8 mouse cellular contexts compared by ENCODE assay signal in genomic region chr4:132802171-132802637, GRCm38 (mm10). TPM values are rescaled to one million over a fixed set of nuclear protein-coding genes. Genes with fewer than 3 reads are reported as not detected.
DNase-seq lines count a peak whose midpoint lies in the region; ATAC-seq and TF ChIP-seq lines count a peak whose summit lies in the region.

No protein-coding gene starts in this region.

- H3K9ac ChIP-seq in intestine, embryonic 16.5 days (ENCODE audit: low read depth, low read length) = peak overlapping the region; percentile 2; the same call in 1 of the 2 replicates
- H3K9ac ChIP-seq in intestine, embryonic 15.5 days = no peak overlapping the region
- H3K9ac ChIP-seq in liver, embryonic 15.5 days = peak overlapping the region; percentile 34; the same call in 1 of the 2 replicates
- no peak overlapping the region for H3K9ac ChIP-seq in stomach, embryonic 15.5 days
- H3K9ac ChIP-seq in forebrain, embryonic 16.5 days (replicated peaks; ENCODE audit: low read depth, low read length) = no peak overlapping the region

- H3K4me1 ChIP-seq in intestine, embryonic 16.5 days (ENCODE audit: control insufficient read depth, insufficient read depth, low read length) = no peaks in the 10 kb centered on the region
- no peaks in the 10 kb centered on the region for H3K4me1 ChIP-seq in intestine, embryonic 15.5 days (replicated peaks)
- peaks cover 27% of the 10 kb centered on the region for H3K4me1 ChIP-seq in liver, embryonic 15.5 days (replicated peaks)
- H3K4me1 ChIP-seq in stomach, embryonic 15.5 days = no peaks in the 10 kb centered on the region
- H3K4me1 ChIP-seq in forebrain, embryonic 16.5 days (replicated peaks; ENCODE audit: control insufficient read depth, insufficient read depth, low read length) = no peaks in the 10 kb centered on the region

- no peak for DNase-seq in urinary bladder, postnatal 25 days (ENCODE audit: low spot score)
- DNase-seq in left cerebral cortex, adult 2 months (ENCODE audit: extremely low spot score in 1 of 2, low spot score in 2 of 2) = no peak

- H3K9me3 ChIP-seq in intestine, embryonic 16.5 days (ENCODE audit: control insufficient read depth, low read length) = no peaks in the 10 kb centered on the region
- H3K9me3 ChIP-seq in intestine, embryonic 15.5 days = no peaks in the 10 kb centered on the region
- no peaks in the 10 kb centered on the region for H3K9me3 ChIP-seq in liver, embryonic 15.5 days (replicated peaks)
- H3K9me3 ChIP-seq in stomach, embryonic 15.5 days = no peaks in the 10 kb centered on the region
- no peaks in the 10 kb centered on the region for H3K9me3 ChIP-seq in forebrain, embryonic 16.5 days (ENCODE audit: control insufficient read depth, low read length)

- no peaks in the 10 kb centered on the region for H3K27me3 ChIP-seq in intestine, embryonic 16.5 days (replicated peaks; ENCODE audit: control insufficient read depth, insufficient read depth, low read length)
- no peaks in the 10 kb centered on the region for H3K27me3 ChIP-seq in intestine, embryonic 15.5 days (replicated peaks)
- no peaks in the 10 kb centered on the region for H3K27me3 ChIP-seq in liver, embryonic 15.5 days
- no peaks in the 10 kb centered on the region for H3K27me3 ChIP-seq in stomach, embryonic 15.5 days (replicated peaks)
- no peaks in the 10 kb centered on the region for H3K27me3 ChIP-seq in forebrain, embryonic 16.5 days (replicated peaks; ENCODE audit: control insufficient read depth, insufficient read depth, low read length)

- no peak overlapping the region for H3K4me2 ChIP-seq in intestine, embryonic 16.5 days (ENCODE audit: low read depth, low read length)
- H3K4me2 ChIP-seq in intestine, embryonic 15.5 days (replicated peaks) = no peak overlapping the region
- peak overlapping the region; percentile 71 for H3K4me2 ChIP-seq in liver, embryonic 15.5 days
- peak overlapping the region; percentile 14; the same call in 1 of the 2 replicates for H3K4me2 ChIP-seq in stomach, embryonic 15.5 days
- H3K4me2 ChIP-seq in forebrain, embryonic 16.5 days (ENCODE audit: low read length) = no peak overlapping the region

- ATAC-seq in intestine, embryonic 16.5 days = no peak
- no peak for ATAC-seq in intestine, embryonic 15.5 days
- ATAC-seq in erythroblast, adult 5-6 weeks (replicated peaks; ENCODE audit: low FRiP score, poor library complexity, severe bottlenecking) = peak; percentile 31; the same call in 1 of the 2 replicates
- ATAC-seq in liver, embryonic 15.5 days (ENCODE audit: insufficient read depth) = peak; percentile 18; the same call in 1 of the 2 replicates
- ATAC-seq in stomach, embryonic 15.5 days (ENCODE audit: insufficient read depth, low FRiP score, low read depth) = no peak
- ATAC-seq in forebrain, embryonic 16.5 days = no peak

- H3K27ac ChIP-seq in intestine, embryonic 16.5 days (ENCODE audit: low read length) = peak overlapping the region; percentile 5; the same call in 1 of the 2 replicates
- no peak overlapping the region for H3K27ac ChIP-seq in intestine, embryonic 15.5 days
- H3K27ac ChIP-seq in liver, embryonic 15.5 days (replicated peaks) = peak overlapping the region; percentile 69
- H3K27ac ChIP-seq in stomach, embryonic 15.5 days = peak overlapping the region; percentile 35; the same call in 1 of the 2 replicates
- H3K27ac ChIP-seq in forebrain, embryonic 16.5 days (ENCODE audit: low read length) = no peak overlapping the region
- no peak overlapping the region for H3K27ac ChIP-seq in left cerebral cortex, adult 2 months

- no peak for TF ChIP-seq CTCF in left cerebral cortex, adult 2 months (IDR thresholded peaks at IDR 0.05)

- H3K4me3 ChIP-seq in intestine, embryonic 16.5 days (ENCODE audit: low read length) = no peak overlapping the region
- no peak overlapping the region for H3K4me3 ChIP-seq in intestine, embryonic 15.5 days (replicated peaks)
- H3K4me3 ChIP-seq in liver, embryonic 15.5 days (replicated peaks) = peak overlapping the region; percentile 25
- no peak overlapping the region for H3K4me3 ChIP-seq in stomach, embryonic 15.5 days (replicated peaks)
- H3K4me3 ChIP-seq in forebrain, embryonic 16.5 days (replicated peaks; ENCODE audit: low read length) = no peak overlapping the region
- no peak overlapping the region for H3K4me3 ChIP-seq in left cerebral cortex, adult 2 months

- intact Hi-C loops in left cerebral cortex, adult 2 months (cut with DNase I) = no loop called here

- H3K36me3 ChIP-seq in intestine, embryonic 16.5 days (ENCODE audit: control insufficient read depth, insufficient read depth, low read length) = no peaks in the 10 kb centered on the region
- no peaks in the 10 kb centered on the region for H3K36me3 ChIP-seq in intestine, embryonic 15.5 days
- H3K36me3 ChIP-seq in liver, embryonic 15.5 days (replicated peaks) = no peaks in the 10 kb centered on the region
- H3K36me3 ChIP-seq in stomach, embryonic 15.5 days = no peaks in the 10 kb centered on the region
- no peaks in the 10 kb centered on the region for H3K36me3 ChIP-seq in forebrain, embryonic 16.5 days (ENCODE audit: control insufficient read depth, insufficient read depth)

- 63% methylated on average over 16 of the region's 16 CpGs for WGBS in intestine, embryonic 16.5 days
- WGBS in intestine, embryonic 15.5 days = 62% methylated on average over 16 of the region's 16 CpGs
- 18% methylated on average over 16 of the region's 16 CpGs for WGBS in liver, embryonic 15.5 days (ENCODE audit: insufficient replicate concordance)
- 57% methylated on average over 16 of the region's 16 CpGs for WGBS in stomach, embryonic 15.5 days
- 68% methylated on average over 16 of the region's 16 CpGs for WGBS in forebrain, embryonic 16.5 days

RNA-seq across cellular contexts. Expression of gene Themis2, which starts 6.0 kb away (rescaled TPM):
- 1.7 TPM in 2 replicates for polyA plus RNA-seq in intestine, embryonic 16.5 days (2015; fragmentation: Nextera tagmentation; extraction: Ambion mirVana)
- polyA plus RNA-seq in intestine, embryonic 15.5 days (2015; fragmentation: Nextera tagmentation; extraction: Ambion mirVana) = 1.7 and 2.0 TPM in 2 replicates
- 9.4 and 23.0 TPM in 2 replicates for total RNA-seq in erythroblast, adult 5-6 weeks (2015; ENCODE audit: low replicate concordance)
- 7.8 and 10.7 TPM in 2 replicates for total RNA-seq in erythroblast, adult 5-6 weeks (2017; ENCODE audit: low replicate concordance)
- polyA plus RNA-seq in liver, embryonic 15.5 days (2015; fragmentation: Nextera tagmentation; extraction: Ambion mirVana) = 2.8 and 3.4 TPM in 2 replicates
- 1.3 and 1.8 TPM in 2 replicates for polyA plus RNA-seq in stomach, embryonic 15.5 days (2015; fragmentation: Nextera tagmentation; extraction: Ambion mirVana)
- 0.18 and 0.37 TPM in 2 replicates for polyA plus RNA-seq in forebrain, embryonic 16.5 days (2015; fragmentation: Nextera tagmentation; extraction: Ambion mirVana)
- under 1 TPM; 0.86 to 0.94 TPM for total RNA-seq in left cerebral cortex, adult 2 months (2021)

RNA-seq across cellular contexts. Expression of gene Rpa2, which starts 34.1 kb away (rescaled TPM):
- polyA plus RNA-seq in intestine, embryonic 16.5 days (2015; fragmentation: Nextera tagmentation; extraction: Ambion mirVana) = 66.7 and 76.0 TPM in 2 replicates
- polyA plus RNA-seq in intestine, embryonic 15.5 days (2015; fragmentation: Nextera tagmentation; extraction: Ambion mirVana) = 85.5 and 88.1 TPM in 2 replicates
- total RNA-seq in erythroblast, adult 5-6 weeks (2015; ENCODE audit: low replicate concordance) = 17.3 and 20.6 TPM in 2 replicates
- 30.3 and 36.7 TPM in 2 replicates for total RNA-seq in erythroblast, adult 5-6 weeks (2017; ENCODE audit: low replicate concordance)
- 78.2 and 81.3 TPM in 2 replicates for polyA plus RNA-seq in liver, embryonic 15.5 days (2015; fragmentation: Nextera tagmentation; extraction: Ambion mirVana)
- polyA plus RNA-seq in stomach, embryonic 15.5 days (2015; fragmentation: Nextera tagmentation; extraction: Ambion mirVana) = 87.0 and 89.5 TPM in 2 replicates
- 55.8 and 61.7 TPM in 2 replicates for polyA plus RNA-seq in forebrain, embryonic 16.5 days (2015; fragmentation: Nextera tagmentation; extraction: Ambion mirVana)
- total RNA-seq in left cerebral cortex, adult 2 months (2021) = 10 to 100 TPM; 13.0 to 16.2 TPM

RNA-seq across cellular contexts. Expression of gene Ppp1r8, which starts 40.8 kb away (rescaled TPM):
- polyA plus RNA-seq in intestine, embryonic 16.5 days (2015; fragmentation: Nextera tagmentation; extraction: Ambion mirVana) = 50.8 and 60.2 TPM in 2 replicates
- 50.4 and 54.1 TPM in 2 replicates for polyA plus RNA-seq in intestine, embryonic 15.5 days (2015; fragmentation: Nextera tagmentation; extraction: Ambion mirVana)
- 8.8 and 12.5 TPM in 2 replicates for total RNA-seq in erythroblast, adult 5-6 weeks (2015; ENCODE audit: low replicate concordance)
- 12.5 and 15.1 TPM in 2 replicates for total RNA-seq in erythroblast, adult 5-6 weeks (2017; ENCODE audit: low replicate concordance)
- 22.3 and 22.5 TPM in 2 replicates for polyA plus RNA-seq in liver, embryonic 15.5 days (2015; fragmentation: Nextera tagmentation; extraction: Ambion mirVana)
- polyA plus RNA-seq in stomach, embryonic 15.5 days (2015; fragmentation: Nextera tagmentation; extraction: Ambion mirVana) = 44.8 and 46.9 TPM in 2 replicates
- polyA plus RNA-seq in forebrain, embryonic 16.5 days (2015; fragmentation: Nextera tagmentation; extraction: Ambion mirVana) = 62.7 and 66.2 TPM in 2 replicates
- total RNA-seq in left cerebral cortex, adult 2 months (2021) = 10 to 100 TPM; 41.2 to 41.8 TPM

RNA-seq across cellular contexts. Expression of gene Smpdl3b, which starts 45.2 kb away (rescaled TPM):
- 5.1 and 6.0 TPM in 2 replicates for polyA plus RNA-seq in intestine, embryonic 16.5 days (2015; fragmentation: Nextera tagmentation; extraction: Ambion mirVana)
- 5.7 TPM in 2 replicates for polyA plus RNA-seq in intestine, embryonic 15.5 days (2015; fragmentation: Nextera tagmentation; extraction: Ambion mirVana)
- 3.3 TPM in 1 of 2 replicates, not detected in the other for total RNA-seq in erythroblast, adult 5-6 weeks (2015; ENCODE audit: low replicate concordance)
- 0.26 TPM in 1 of 2 replicates, not detected in the other for total RNA-seq in erythroblast, adult 5-6 weeks (2017; ENCODE audit: low replicate concordance)
- 1.0 and 1.1 TPM in 2 replicates for polyA plus RNA-seq in liver, embryonic 15.5 days (2015; fragmentation: Nextera tagmentation; extraction: Ambion mirVana)
- 6.7 and 6.9 TPM in 2 replicates for polyA plus RNA-seq in stomach, embryonic 15.5 days (2015; fragmentation: Nextera tagmentation; extraction: Ambion mirVana)
- polyA plus RNA-seq in forebrain, embryonic 16.5 days (2015; fragmentation: Nextera tagmentation; extraction: Ambion mirVana) = 1.0 and 1.6 TPM in 2 replicates
- total RNA-seq in left cerebral cortex, adult 2 months (2021) = 1 to 10 TPM; 4.3 to 4.4 TPM

Comparison
In these comparisons a context has a peak if more than half of its experiments do, and no peak if none do; other contexts are left out.
1. H3K27ac ChIP-seq: peak in intestine, embryonic 16.5 days (single experiment), liver, embryonic 15.5 days (single experiment) and stomach, embryonic 15.5 days (single experiment); none in intestine, embryonic 15.5 days (single experiment), forebrain, embryonic 16.5 days (single experiment) and left cerebral cortex, adult 2 months (single experiment).
2. H3K9ac ChIP-seq: peak in intestine, embryonic 16.5 days (single experiment) and liver, embryonic 15.5 days (single experiment); none in intestine, embryonic 15.5 days (single experiment), stomach, embryonic 15.5 days (single experiment) and forebrain, embryonic 16.5 days (single experiment).
3. ATAC-seq: peak in erythroblast, adult 5-6 weeks (single experiment) and liver, embryonic 15.5 days (single experiment); none in intestine, embryonic 16.5 days (single experiment), intestine, embryonic 15.5 days (single experiment), stomach, embryonic 15.5 days (single experiment) and forebrain, embryonic 16.5 days (single experiment).
4. H3K4me2 ChIP-seq: peak in liver, embryonic 15.5 days (single experiment) and stomach, embryonic 15.5 days (single experiment); none in intestine, embryonic 16.5 days (single experiment), intestine, embryonic 15.5 days (single experiment) and forebrain, embryonic 16.5 days (single experiment).